Mouse (Mus musculus) adrenal gland, postnatal 4 days (tissue): ENCODE measurements around the gene Ccdc152. TPM values are rescaled to one million over a fixed set of nuclear protein-coding genes. Genes with fewer than 3 reads are reported as not detected.

ENCODE experiments used
- DNase-seq, 2 experiments: peaks; one replicate each; pipeline ENCODE4 v3.0.0; 2021 to 2022; ENCODE audit warnings: low spot score in 2 of 2, mixed read lengths in 2 of 2
- long read RNA-seq, 2 experiments: library from polyadenylated mRNA; stranded (forward); transcript quantifications; one replicate each; pipeline ENCODE4 v2.0.0; 2021
- total RNA-seq, 2 experiments: library from RNA; stranded (reverse); gene quantifications; 2 replicates each; pipeline ENCODE4 v1.2.3; 2021

Ccdc152 gene
- under 1 TPM in 1 of 2 experiments, not detected in 1; 0.25 TPM for total RNA-seq
- long read RNA-seq, experiment 1, result 0 reads
- long read RNA-seq, experiment 2, result 0 reads

DNA sequence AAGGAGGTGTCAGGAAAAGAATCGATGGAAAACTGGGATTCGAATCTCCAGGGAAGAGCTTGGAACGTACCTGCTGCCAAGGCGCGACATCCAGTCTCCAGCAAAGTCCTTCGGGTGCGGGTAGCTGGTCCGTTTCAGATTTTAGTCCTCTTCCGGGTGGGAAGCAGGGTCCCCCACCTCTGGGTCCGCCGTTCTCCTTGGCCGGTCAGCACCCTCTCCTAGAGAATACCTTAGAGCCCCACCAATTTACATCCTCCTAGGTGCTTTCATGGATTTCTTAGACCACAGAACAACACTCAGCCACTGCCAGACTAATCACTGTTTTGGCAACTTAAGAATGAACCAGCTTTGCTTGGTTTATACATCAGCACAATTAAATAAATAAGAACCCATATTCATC, at the start of gene Ccdc152:
Ccdc152 (minus strand) TSS at position 101 of the 400 bp plus-strand sequence.
- no peak for DNase-seq

GRCm38 (mm10) chr15:3349306-3350064, 46.2 kb upstream of the Ccdc152 start:
- no peak for DNase-seq

DNA sequence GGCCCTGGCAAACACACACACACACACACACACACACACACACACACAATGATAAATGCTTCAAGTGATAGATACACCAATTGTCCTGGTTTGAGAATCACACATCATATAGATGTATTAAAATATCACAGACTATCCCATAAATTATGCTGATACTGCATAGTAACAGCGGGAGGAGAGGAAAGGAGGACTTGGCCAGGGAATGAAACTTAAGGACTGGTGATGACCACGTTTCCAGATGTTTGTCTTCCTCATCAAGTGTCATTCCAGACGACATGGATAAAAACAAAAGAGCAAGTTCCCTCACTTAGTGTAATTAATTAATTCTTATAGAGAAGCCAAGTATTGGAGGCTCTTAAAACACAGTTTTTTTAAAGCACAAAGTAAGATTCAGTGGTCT, 43.4 kb upstream of the Ccdc152 start:
- DNase-seq, result no peak

- DNase-seq, result no peak
These were observed 41.2 kb upstream of the Ccdc152 start for GRCm38 (mm10) chr15:3344555-3344954.

- no peak for DNase-seq
These were observed 38.7 kb upstream of the Ccdc152 start for GRCm38 (mm10) chr15:3341806-3342582.

DNA sequence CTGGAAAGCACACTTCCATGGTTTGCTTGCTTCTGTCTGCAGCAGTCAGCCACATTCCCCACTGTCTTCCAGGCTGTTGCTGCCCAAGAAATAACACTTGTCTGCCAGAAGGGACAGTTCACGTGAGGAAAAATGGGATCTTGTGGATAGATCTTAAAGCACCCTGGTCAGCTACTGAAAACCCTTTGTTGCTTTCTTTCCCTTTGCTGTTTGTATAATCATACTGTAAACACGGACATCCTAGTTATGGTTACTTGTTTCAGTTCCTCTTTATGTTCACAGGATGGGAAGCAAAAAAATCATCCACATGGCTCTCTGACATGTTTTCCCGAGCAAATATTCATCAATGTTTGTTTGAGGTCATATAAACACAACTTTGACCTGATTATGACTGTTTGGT, 36.5 kb upstream of the Ccdc152 start:
- DNase-seq, result no peak

DNA sequence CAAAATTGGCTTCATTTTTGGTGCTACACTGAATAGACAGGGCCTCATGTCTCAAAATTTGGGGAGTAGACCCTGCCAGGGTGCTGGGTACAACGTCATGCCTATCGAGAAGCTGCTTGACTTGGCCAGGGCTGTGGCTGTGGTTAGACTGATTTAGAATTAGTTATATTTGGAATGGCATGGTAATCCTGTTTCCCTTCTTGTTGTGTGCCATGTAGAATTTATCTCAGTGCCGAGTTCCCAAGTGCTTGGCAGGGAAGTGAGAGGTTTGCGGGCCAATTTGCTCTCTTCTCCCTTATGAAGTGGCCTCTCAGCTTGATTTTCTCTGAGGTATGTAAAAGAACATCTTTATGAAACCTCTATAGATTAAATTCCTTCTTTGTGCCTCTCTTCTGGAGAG, 29.2 kb upstream of the Ccdc152 start:
- no peak for DNase-seq

DNA sequence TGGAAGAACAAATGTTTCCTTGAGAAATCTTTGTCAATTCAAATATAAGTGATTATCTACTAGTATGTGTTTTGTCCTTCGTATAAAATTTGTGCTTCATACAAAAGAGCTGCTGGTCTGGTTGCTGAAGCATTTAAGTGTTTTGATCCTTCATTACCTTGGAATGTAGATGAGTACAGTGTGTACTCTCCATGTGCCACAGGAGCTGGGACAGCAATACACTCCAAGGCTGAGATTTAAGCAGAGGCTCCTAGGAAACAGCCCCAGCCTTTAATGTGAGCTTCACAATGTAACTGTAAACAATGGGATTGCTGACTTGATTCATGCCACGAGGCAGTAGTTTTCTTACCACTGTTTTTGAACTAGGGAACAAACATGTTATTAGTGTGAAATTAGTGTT, 28.5 kb upstream of the Ccdc152 start:
- no peak for DNase-seq

- DNase-seq, result no peak
These were observed 27.0 kb upstream of the Ccdc152 start for GRCm38 (mm10) chr15:3330291-3330690.

- no peak for DNase-seq
These were observed 19.7 kb upstream of the Ccdc152 start for GRCm38 (mm10) chr15:3323041-3323440.

- DNase-seq, result no peak
These were observed 16.6 kb upstream of the Ccdc152 start for GRCm38 (mm10) chr15:3319929-3320328.

GRCm38 (mm10) chr15:3316617-3317016, 13.3 kb upstream of the Ccdc152 start:
- DNase-seq, result no peak

GRCm38 (mm10) chr15:3312937-3313336, 9.6 kb upstream of the Ccdc152 start:
- no peak for DNase-seq

DNA sequence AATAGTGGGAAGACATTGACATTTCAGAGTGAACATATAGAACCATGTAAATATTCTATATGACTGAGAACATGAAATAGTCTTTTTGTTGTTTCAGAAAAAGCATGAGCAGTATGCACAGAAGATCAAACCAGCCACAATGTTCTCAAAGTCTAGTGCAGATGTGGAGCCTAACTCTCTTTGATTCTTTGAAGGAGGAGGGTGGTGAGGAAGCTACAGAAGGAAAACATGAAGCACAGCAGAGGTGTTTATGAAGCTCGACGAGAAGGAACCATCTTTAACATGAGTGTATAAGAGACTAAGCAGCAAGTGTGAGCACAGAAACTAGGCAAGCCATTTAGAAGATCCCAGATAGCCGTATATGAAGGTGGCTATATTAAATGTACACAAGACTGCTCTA, 6.5 kb upstream of the Ccdc152 start:
- DNase-seq, result no peak

DNA sequence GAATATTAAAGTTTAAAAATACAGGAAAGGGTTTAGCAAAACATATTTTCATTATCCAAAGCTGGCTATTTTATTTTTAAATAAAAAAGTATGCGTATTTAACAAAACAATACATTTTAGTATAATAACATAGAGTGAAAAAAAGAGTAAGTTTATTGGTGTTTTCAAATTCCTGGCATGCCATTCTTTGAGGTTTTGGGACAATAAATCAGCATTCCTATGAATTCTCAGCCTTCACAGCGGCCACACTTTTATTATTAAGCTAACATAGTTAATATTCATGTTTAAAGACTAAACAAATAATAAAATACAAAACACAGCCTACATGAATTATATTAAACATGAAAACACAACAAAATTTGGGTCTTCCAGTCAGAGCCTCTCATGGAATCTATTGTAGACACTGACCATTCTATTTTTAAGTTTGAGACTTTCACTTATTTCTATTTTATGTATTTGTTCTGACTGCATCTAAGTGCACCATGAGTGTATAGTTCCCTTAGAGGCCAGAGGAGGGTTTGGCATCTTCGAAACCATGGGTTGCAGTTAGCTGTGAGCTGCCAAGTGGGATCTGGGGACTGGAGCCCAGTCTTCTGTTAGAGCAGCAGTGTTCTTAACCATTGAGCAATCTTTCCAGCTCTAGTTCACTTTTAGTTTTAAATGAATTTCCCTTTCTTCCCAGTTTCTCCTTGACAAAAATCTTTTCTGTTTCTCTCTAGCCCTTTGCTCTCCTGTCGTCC, 2.8 kb downstream of the Ccdc152 start:
- no peak for DNase-seq

- DNase-seq, result no peak
These were observed 5.7 kb downstream of the Ccdc152 start for GRCm38 (mm10) chr15:3297615-3298014.

DNA sequence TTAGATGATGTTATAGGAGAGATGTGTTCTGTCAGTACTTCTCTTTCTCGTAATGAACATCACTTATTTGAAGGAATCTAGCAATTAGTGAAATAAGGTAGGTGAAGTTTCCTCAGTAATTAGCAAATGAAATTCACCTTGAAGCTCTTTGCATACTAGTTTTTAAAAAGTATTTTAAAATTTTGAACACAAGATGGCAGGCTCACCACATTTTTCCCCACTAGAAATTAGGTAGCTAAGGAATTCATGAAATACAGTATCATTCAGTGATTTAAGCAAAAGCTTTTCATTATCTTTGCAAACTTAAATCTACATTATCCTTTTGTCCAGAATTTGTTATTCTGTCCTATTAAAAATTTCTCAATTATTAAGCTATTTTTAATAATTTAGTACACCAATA, 7.3 kb downstream of the Ccdc152 start:
- DNase-seq, result no peak

DNA sequence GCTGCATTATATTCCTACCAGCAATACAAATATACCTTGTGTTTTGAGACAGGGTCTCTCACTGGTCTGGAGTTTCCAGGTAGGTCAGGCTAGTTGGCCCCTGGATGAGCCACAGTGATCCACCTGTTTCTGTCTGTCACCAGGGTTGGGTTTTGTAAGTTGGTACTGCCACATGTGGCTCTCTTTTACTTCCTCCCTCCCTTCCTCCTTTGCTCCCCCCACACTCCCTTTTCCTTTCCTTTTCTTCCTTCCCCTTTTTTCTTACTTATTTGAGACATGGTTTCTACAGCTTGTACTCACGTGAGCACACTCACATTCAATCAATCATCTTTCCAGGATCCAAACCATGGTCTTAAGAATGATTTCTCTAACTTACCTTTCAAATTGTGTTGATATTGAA, 9.8 kb downstream of the Ccdc152 start:
- no peak for DNase-seq

DNA sequence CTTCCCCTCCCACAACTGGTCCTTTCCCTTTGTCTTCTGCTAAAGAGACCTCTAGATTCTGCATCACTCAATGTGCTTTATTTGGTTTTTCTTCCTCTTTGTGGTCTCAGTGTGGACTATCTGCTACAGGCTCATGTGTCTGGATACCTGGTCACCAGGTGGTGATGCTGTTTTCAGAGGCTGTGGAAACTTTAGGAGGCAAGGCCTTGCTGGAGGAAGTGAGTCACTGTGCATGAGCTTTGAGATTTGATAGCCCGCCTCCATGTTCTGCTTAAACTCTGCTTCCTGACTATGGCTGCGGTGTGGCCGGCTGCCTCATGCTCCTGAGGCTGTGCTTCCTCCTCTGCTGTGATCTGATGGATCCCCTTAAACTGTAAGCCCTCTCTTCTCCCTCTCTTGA, 12.9 kb downstream of the Ccdc152 start:
- no peak for DNase-seq

- no peak for DNase-seq
These were observed 17.3 kb downstream of the Ccdc152 start for GRCm38 (mm10) chr15:3286032-3286431.

DNA sequence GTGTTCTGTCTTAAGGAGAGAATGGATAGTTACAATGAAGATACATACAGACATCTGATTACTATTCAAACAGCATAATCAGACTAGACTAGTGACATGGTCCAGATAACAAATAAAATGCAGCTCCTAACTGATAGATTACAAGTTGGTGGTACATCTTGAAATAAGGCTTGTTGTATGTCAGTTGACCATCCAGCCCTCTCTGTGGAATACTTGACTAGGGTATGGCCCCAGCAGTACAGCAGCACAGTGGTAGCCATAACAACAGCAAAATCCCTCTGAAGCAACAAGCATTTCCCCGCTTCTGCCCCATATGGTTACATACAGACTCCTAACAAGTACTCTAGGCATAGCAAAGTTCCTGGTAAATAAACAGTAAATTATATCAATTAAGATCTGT, 21.6 kb downstream of the Ccdc152 start:
- no peak for DNase-seq

GRCm38 (mm10) chr15:3281216-3281615, 22.1 kb downstream of the Ccdc152 start:
- no peak for DNase-seq
